Mouse (Mus musculus): ENCODE data around the gene Nat8f1. TPM values are rescaled to one million over a fixed set of nuclear protein-coding genes. Genes with fewer than 3 reads are reported as not detected.

Gene Nat8f1
- polyA plus RNA-seq (2015; fragmentation: Illumina TruSeq; extraction: RNeasy Lipid Tissue Mini Kit (QIAGEN cat#74804); ENCODE audit: insufficient read depth, low read depth, low replicate concordance) = 28.5 TPM

GRCm38 (mm10) chr6:85915539-85916513 is at the start of gene Nat8f1:
Gene Nat8f1 (minus strand): TSS chr6:85915687.

GRCm38 (mm10) chr6:85961101-85962091 is 45.9 kb upstream of the Nat8f1 start, which contains the start of gene Dusp11:
Gene Dusp11 (minus strand): TSS chr6:85961667.

DNA sequence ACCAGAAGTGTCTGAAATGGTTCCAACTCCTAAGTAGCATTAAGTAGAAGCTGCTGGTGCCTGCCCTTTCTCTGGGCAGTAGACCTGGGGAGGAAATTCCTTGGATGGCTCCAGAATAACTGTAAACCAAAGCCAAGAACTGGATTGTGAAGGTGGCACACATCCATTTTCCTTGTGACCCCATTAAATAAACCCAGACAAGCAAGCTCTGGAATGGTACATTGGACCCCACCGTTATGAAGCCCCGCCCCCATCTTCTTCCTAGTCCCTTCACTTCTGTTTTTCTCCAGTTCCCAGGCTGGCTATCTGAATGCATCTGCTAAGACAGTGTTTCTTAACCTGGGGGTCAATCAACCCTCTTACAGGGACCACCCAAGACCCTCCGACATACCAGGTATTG is 3.9 kb downstream of the Nat8f1 start, which contains the start of gene Tprkb:
Gene Tprkb (plus strand): TSS at position 279 of the 400 bp plus-strand sequence.

DNA sequence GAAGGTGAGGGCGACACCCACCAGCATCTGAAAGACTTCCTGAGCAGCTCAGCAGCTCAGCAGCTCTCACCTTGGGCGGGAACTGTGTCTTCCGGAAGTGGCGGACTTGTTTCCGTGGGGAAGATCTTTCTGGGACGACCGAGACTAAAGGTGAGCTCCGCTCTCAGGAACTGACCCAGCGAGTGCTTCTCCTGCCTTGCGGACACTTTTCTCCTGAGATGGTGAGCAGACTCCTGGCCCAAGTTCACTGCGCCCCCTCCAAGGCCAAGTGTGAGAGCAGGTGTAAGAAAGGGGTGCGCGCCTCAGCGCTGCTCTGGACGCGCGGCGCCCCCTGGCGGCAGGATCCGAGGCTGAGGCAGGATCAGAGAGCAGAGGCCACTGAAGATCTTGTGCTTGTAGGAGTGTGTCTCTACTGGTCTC is 10.8 kb downstream of the Nat8f1 start, which contains the start of gene Nat8f4:
Gene Nat8f4 (minus strand): TSS at position 243 of the 420 bp plus-strand sequence.

DNA sequence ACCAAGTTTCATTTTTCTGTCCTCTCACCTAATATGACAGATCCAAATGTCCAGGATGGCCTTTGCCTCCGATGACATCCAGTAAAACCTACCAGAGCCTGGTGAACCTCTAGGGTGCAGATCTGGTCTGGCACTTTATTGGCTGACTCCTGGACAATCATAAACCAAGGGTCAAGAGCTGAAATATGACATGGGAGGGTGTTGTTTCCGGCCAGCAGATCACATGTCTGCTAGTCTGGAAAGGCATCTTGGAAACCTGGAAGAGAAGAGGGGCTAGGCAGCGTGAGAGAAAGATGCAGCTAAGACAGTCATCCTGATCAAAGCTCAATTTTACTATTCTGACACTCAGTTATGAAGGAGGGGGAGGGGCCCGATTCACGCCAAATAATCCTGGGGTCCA is 46.5 kb downstream of the Nat8f1 start, which contains the start of gene Nat8f2:
Gene Nat8f2 (minus strand): TSS at position 153 of the 400 bp plus-strand sequence.

Other genes with a start within 250 kb of the Nat8f1 start
- not detected for gene Nat8f7, start 202.5 kb downstream of the Nat8f1 start, polyA plus RNA-seq (2015; fragmentation: Illumina TruSeq; extraction: RNeasy Lipid Tissue Mini Kit (QIAGEN cat#74804); ENCODE audit: insufficient read depth, low read depth, low replicate concordance)
- 0.57 TPM for gene Nat8f3, start 149.9 kb downstream of the Nat8f1 start, polyA plus RNA-seq (2015; fragmentation: Illumina TruSeq; extraction: RNeasy Lipid Tissue Mini Kit (QIAGEN cat#74804); ENCODE audit: insufficient read depth, low read depth, low replicate concordance)
- gene Nat8f6, start 94.7 kb downstream of the Nat8f1 start, polyA plus RNA-seq (2015; fragmentation: Illumina TruSeq; extraction: RNeasy Lipid Tissue Mini Kit (QIAGEN cat#74804); ENCODE audit: insufficient read depth, low read depth, low replicate concordance) = 1.5 TPM
- gene Nat8f5, start 94.7 kb downstream of the Nat8f1 start, polyA plus RNA-seq (2015; fragmentation: Illumina TruSeq; extraction: RNeasy Lipid Tissue Mini Kit (QIAGEN cat#74804); ENCODE audit: insufficient read depth, low read depth, low replicate concordance) = not detected
- 18.7 TPM for gene Nat8, start 83.6 kb downstream of the Nat8f1 start, polyA plus RNA-seq (2015; fragmentation: Illumina TruSeq; extraction: RNeasy Lipid Tissue Mini Kit (QIAGEN cat#74804); ENCODE audit: insufficient read depth, low read depth, low replicate concordance)
- gene Nat8f2, start 46.5 kb downstream of the Nat8f1 start, polyA plus RNA-seq (2015; fragmentation: Illumina TruSeq; extraction: RNeasy Lipid Tissue Mini Kit (QIAGEN cat#74804); ENCODE audit: insufficient read depth, low read depth, low replicate concordance) = 0.31 TPM
- gene Nat8f4, start 10.8 kb downstream of the Nat8f1 start, polyA plus RNA-seq (2015; fragmentation: Illumina TruSeq; extraction: RNeasy Lipid Tissue Mini Kit (QIAGEN cat#74804); ENCODE audit: insufficient read depth, low read depth, low replicate concordance) = 3.1 TPM
- 10.5 TPM for gene Tprkb, start 3.8 kb downstream of the Nat8f1 start, polyA plus RNA-seq (2015; fragmentation: Illumina TruSeq; extraction: RNeasy Lipid Tissue Mini Kit (QIAGEN cat#74804); ENCODE audit: insufficient read depth, low read depth, low replicate concordance)
- gene Dusp11, start 46.0 kb upstream of the Nat8f1 start, polyA plus RNA-seq (2015; fragmentation: Illumina TruSeq; extraction: RNeasy Lipid Tissue Mini Kit (QIAGEN cat#74804); ENCODE audit: insufficient read depth, low read depth, low replicate concordance) = 21.0 TPM
- gene Figla, start 100.5 kb upstream of the Nat8f1 start, polyA plus RNA-seq (2015; fragmentation: Illumina TruSeq; extraction: RNeasy Lipid Tissue Mini Kit (QIAGEN cat#74804); ENCODE audit: insufficient read depth, low read depth, low replicate concordance) = not detected
- gene Add2, start 113.0 kb upstream of the Nat8f1 start, polyA plus RNA-seq (2015; fragmentation: Illumina TruSeq; extraction: RNeasy Lipid Tissue Mini Kit (QIAGEN cat#74804); ENCODE audit: insufficient read depth, low read depth, low replicate concordance) = 0.13 TPM

Measured in pancreas, adult 10 weeks (tissue).